Mouse (Mus musculus) liver, adult 2 months (tissue): Measurements from ENCODE around the gene Fstl5.

ENCODE experiments used
- CTCF ChIP-seq: fragments of 200-500 bp; IDR thresholded peaks from 2 replicates; pipeline ENCODE4 v1.5.1; 2011; ENCODE audit warnings: low read depth, low read length, control low read depth
- POLR2A ChIP-seq: fragments of 200-500 bp; IDR thresholded peaks from 2 replicates; pipeline ENCODE4 v1.6.1; 2011; ENCODE audit warnings: low read length, control low read depth; ENCODE audit not compliant: insufficient read depth; ENCODE audit errors: extremely low read depth

DNA sequence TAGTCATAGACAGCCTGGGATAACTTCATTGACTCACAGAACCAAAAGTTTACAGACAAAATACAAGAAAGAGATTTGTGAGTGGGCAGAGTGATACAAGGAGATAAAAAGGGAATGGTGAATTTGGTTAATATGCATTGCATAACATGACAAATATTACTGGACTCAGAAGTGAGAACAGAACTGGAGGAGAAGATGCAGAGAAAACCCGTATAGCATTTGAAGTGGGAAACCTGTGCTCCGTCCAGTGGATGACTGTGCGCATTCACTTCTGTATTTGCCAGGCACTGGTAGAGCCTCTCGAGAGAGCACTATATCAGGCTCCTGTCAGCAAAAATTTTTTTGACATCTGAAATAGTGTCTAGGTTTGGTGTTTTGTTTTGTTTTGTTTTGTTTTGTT, 245.5 kb downstream of the Fstl5 start:
- TF ChIP-seq POLR2A (no peak), CTCF (no peak)
